15 mouse cellular contexts compared by ENCODE assay signal in genomic region chr19:7487680-7488079, GRCm38 (mm10). TPM values are rescaled to one million over a fixed set of nuclear protein-coding genes. Genes with fewer than 3 reads are reported as not detected.
A peak's percentile ranks its signal among the peaks of the same experiment; 100 is the strongest.
DNase-seq lines count a peak whose midpoint lies in the region; TF ChIP-seq lines count a peak whose summit lies in the region.
"Had no signal": no experiment of that assay in that cellular context is flagged by ENCODE, and none has a peak within 500 bp of the region (broad histone marks: within the 10 kb centered on the region; RNA-seq: fewer than 3 reads in every experiment).

No protein-coding gene starts in this region.

- intact Hi-C loops in heart, postnatal 10 days (cut with DNase I): no loop called here

- TF ChIP-seq POLR2A in bone marrow, adult 2 months (IDR thresholded peaks at IDR 0.05; ENCODE audit: borderline replicate concordance, control insufficient read depth, low read depth, low read length): no peak
- no peak for TF ChIP-seq POLR2A in myocyte (IDR thresholded peaks at IDR 0.05; ENCODE audit: insufficient read length, low read depth)

- H3K27me3 ChIP-seq in myocyte (ENCODE audit: control insufficient read depth, insufficient read depth, insufficient read length): no peaks in the 10 kb centered on the region
- H3K27me3 ChIP-seq: embryonic facial prominence, embryonic 13.5 days; limb, embryonic 15.5 days; midbrain, embryonic 15.5 days had no signal

- H3K4me2 ChIP-seq in myocyte (ENCODE audit: low read depth): peak overlapping the region; percentile 63
- H3K4me2 ChIP-seq: embryonic facial prominence, embryonic 13.5 days; limb, embryonic 15.5 days; lung, embryonic 14.5 days; midbrain, embryonic 15.5 days had no signal

- H3K79me2 ChIP-seq in myocyte (ENCODE audit: control insufficient read depth, insufficient read depth): peaks cover under 1% of the 10 kb centered on the region

- peak overlapping the region; percentile 19 for H3K4me3 ChIP-seq in bone marrow, adult 2 months (replicated peaks; ENCODE audit: control insufficient read depth, low read depth, low read length)
- no peak overlapping the region for H3K4me3 ChIP-seq in myocyte
- H3K4me3 ChIP-seq: embryonic facial prominence, embryonic 13.5 days; hindbrain, embryonic 10.5 days; limb, embryonic 15.5 days; midbrain, embryonic 15.5 days had no signal

- no peaks in the 10 kb centered on the region; the same call in 1 of the 2 replicates for H3K4me1 ChIP-seq in bone marrow, adult 2 months (ENCODE audit: control insufficient read depth, insufficient read depth, low read length)
- H3K4me1 ChIP-seq: limb, embryonic 15.5 days had no signal

- DNase-seq in heart, postnatal 10 days: peak; percentile 30 to 56
- no peak for DNase-seq in heart, adult 8-10 months (ENCODE audit: low spot score)
- DNase-seq in A20 (ENCODE audit: low read depth, low spot score): peak; percentile 63
- DNase-seq in T-cell, adult 2 months (ENCODE audit: low spot score): no peak
- no peak for DNase-seq in kidney, postnatal 36 days
- DNase-seq: adrenal gland, postnatal 14 days; cerebellum, adult 8-10 months; kidney, adult 9 months; lung, embryonic 14.5 days had no signal

- no peak overlapping the region for H3ac ChIP-seq in myocyte (ENCODE audit: control insufficient read depth, insufficient read length)

- TF ChIP-seq CTCF in bone marrow, adult 2 months (IDR thresholded peaks at IDR 0.05; ENCODE audit: control insufficient read depth, insufficient read depth, low read length): no peak

- no peaks in the 10 kb centered on the region for H3K36me3 ChIP-seq in myocyte (ENCODE audit: control insufficient read depth, insufficient read depth)
- H3K36me3 ChIP-seq: embryonic facial prominence, embryonic 13.5 days; hindbrain, embryonic 10.5 days; limb, embryonic 15.5 days; midbrain, embryonic 15.5 days had no signal

- no peak overlapping the region; the same call in 1 of the 2 replicates for H3K27ac ChIP-seq in bone marrow, adult 2 months (ENCODE audit: control insufficient read depth, insufficient read depth, low read depth, low read length, poor library complexity)
- H3K27ac ChIP-seq: embryonic facial prominence, embryonic 13.5 days; hindbrain, embryonic 10.5 days; limb, embryonic 15.5 days; midbrain, embryonic 15.5 days had no signal

- WGBS in bone marrow, adult 2 months: 34% methylated on average over 8 of the region's 8 CpGs

TF ChIP-seq in myocyte, 11 proteins besides CTCF, POLR2A, EP300 and RAD21:
- TF ChIP-seq MYOG (IDR thresholded peaks at IDR 0.05; ENCODE audit: control insufficient read depth in 1 of 3, insufficient read depth in 1 of 3, insufficient read length in 2 of 3, low read depth in 2 of 3): no peak
- TF ChIP-seq CEBPB (IDR thresholded peaks at IDR 0.05; ENCODE audit: insufficient read depth, poor library complexity, severe bottlenecking): peak; percentile 53; the same call in 1 of the 2 replicates
- peak; percentile 47 for TF ChIP-seq MAX (IDR thresholded peaks at IDR 0.05; ENCODE audit: low read depth)
- no peak for TF ChIP-seq MYOD1 (IDR thresholded peaks at IDR 0.05; ENCODE audit: control insufficient read depth in 1 of 3, insufficient read length in 2 of 3, low read depth in 2 of 3)
- peak; percentile 67 for TF ChIP-seq USF1 (IDR thresholded peaks at IDR 0.05; ENCODE audit: low read depth)
- TF ChIP-seq POLR2AphosphoS2 (IDR thresholded peaks at IDR 0.05; ENCODE audit: insufficient read length, low read depth): no peak

RNA-seq across cellular contexts. Expression of gene Rtn3, which starts 4.6 kb away (rescaled TPM):
- 100 to 1,000 TPM in 1 of 2 experiments, 10 to 100 TPM in 1; 99.1 to 107 TPM for total RNA-seq in heart, postnatal 10 days (2021)
- 10 to 100 TPM; 68.0 to 76.0 (median 73.0) TPM for total RNA-seq in heart, adult 8-10 months (2022)
- polyA plus RNA-seq in bone marrow, adult 2 months (2011; ENCODE audit: insufficient read depth, insufficient read length, low replicate concordance, missing spikeins): 53.1 and 78.4 TPM in 2 replicates
- polyA plus RNA-seq in myocyte (2012; fragmentation: generic; extraction: Trizol): 65.7 TPM

RNA-seq across cellular contexts. Expression of gene Atl3, which starts 6.2 kb away (rescaled TPM):
- 10 to 100 TPM; 33.4 to 34.8 TPM for total RNA-seq in heart, postnatal 10 days (2021)
- 10 to 100 TPM; 10.2 to 13.2 (median 12.8) TPM for total RNA-seq in heart, adult 8-10 months (2022)
- polyA plus RNA-seq in bone marrow, adult 2 months (2011; ENCODE audit: insufficient read depth, insufficient read length, low replicate concordance, missing spikeins): 15.1 and 16.3 TPM in 2 replicates
- polyA plus RNA-seq in myocyte (2012; fragmentation: generic; extraction: Trizol): 14.4 TPM

Comparison
In these comparisons a context has a peak if more than half of its experiments do, and no peak if none do; other contexts are left out.
1. DNase-seq: peak in heart, postnatal 10 days (2 of 2) and A20 (single experiment); none in heart, adult 8-10 months (single experiment), T-cell, adult 2 months (single experiment) and kidney, postnatal 36 days (0 of 2).